Mouse (Mus musculus) right cerebral cortex, postnatal 4 days (tissue): ENCODE measurements at regions not wholly inside any gene's neighbourhood (a gene's known extent, or its start where the extent isn't known, plus 50 kb on each side); places are given as distances from the start of the nearest gene placed in this dataset.
"Not testable (repeated sequence)": the region's sequence is repeated elsewhere in the genome, so short reads cannot be mapped to it uniquely, and the experiment has no call there.

ENCODE experiments used
- DNase-seq: peaks from one replicate; pipeline ENCODE4 v3.0.0-alpha.2; 2022

DNA sequence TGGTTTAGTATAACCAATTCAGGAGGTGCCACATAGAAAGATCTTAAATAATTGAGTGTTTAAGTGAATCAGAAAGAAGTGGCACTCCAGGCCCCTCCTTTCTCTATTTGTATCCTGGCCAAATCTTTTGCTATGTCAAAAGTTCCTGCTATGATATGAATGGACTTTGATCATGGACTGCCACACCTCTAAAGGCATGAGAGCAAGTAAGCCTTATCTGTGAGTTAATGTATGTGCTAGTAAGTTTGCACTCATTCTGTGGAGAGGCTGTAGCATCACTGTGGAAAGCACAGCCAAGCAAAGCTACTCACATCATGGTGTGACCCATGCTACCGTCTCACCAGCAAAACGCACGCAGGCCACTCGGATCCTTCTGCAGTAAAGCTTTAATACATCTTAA, 140.2 kb downstream of the Jrkl start:
- no peak for DNase-seq

DNA sequence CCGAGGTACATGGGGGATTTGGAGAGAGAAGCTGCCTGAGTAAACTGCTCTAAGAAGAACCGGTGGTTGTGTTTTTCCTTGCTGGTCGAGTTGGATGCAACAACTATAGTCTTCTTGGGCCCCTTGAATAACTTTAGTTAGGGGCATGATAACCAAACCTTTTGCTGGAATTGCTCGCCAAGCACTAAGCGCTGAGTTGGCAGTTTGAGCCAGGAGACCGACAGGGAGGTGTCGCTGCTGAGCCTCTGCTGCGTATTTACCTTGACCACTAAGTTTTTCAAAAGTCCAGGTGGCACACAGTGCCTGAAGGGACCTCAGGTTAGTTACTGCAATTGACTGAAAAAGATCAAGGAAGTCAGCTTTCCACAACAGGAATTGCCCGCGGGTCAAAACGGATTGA, 162.0 kb downstream of the Jrkl start:
- DNase-seq: no peak

GRCm38 (mm10) chr9:13049079-13049478, 196.6 kb downstream of the Jrkl start:
- no peak for DNase-seq

GRCm38 (mm10) chr9:13019025-13019424, 226.6 kb downstream of the Jrkl start:
- no peak for DNase-seq

DNA sequence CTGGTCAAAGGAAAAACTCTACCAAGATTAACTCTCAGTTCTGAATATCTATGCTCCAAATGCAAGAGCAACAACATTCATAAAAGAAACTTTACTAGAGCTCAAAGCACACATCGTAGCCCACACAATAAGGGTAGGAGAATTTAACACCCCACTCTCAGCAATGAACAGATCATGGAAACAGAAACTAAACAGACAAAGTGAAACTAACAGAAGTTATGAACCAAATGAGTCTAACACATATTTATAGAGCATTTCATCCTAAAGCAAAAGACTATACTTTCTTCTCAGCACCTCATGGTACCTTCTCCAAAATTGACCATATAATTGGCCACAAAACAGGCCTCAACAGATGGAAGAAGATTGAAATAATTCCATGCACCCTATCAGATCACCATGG, 262.4 kb downstream of the Jrkl start:
- DNase-seq: not testable (repeated sequence)

GRCm38 (mm10) chr9:12973022-12973421, 272.6 kb downstream of the Jrkl start:
- no peak for DNase-seq

GRCm38 (mm10) chr9:12960337-12960736, 285.3 kb downstream of the Jrkl start:
- DNase-seq: peak; percentile 5

GRCm38 (mm10) chr9:12946088-12946487, 299.5 kb downstream of the Jrkl start:
- DNase-seq: no peak

GRCm38 (mm10) chr9:12945476-12945875, 300.2 kb downstream of the Jrkl start:
- DNase-seq: no peak

DNA sequence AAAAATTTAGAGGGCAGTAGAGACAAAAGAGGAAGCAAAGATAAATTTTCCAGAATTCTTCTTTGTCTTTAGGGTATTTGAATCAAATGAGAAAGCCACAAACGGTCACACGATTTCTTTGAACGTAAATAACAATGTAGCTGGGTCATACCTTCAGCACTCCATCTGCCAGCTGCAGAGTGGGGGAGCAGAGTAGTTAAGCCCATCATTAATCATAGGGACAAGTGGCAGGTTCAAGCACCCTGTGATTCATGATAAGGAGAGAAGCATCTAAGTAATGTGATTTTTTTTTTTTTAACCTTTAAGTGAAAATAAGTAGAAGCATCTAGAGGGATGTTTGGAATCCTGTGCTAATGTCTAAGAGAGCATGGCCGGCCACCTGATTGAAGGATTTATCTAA, 300.6 kb downstream of the Jrkl start:
- no peak for DNase-seq

- no peak for DNase-seq
Observed at GRCm38 (mm10) chr9:12935016-12935415, 310.6 kb downstream of the Jrkl start.

- DNase-seq: no peak
Observed at GRCm38 (mm10) chr9:12925549-12926186, 320.0 kb downstream of the Jrkl start.

- no peak for DNase-seq
Observed at GRCm38 (mm10) chr9:12900726-12901125, 344.9 kb downstream of the Jrkl start.

GRCm38 (mm10) chr9:12879753-12880490, 365.7 kb downstream of the Jrkl start:
- DNase-seq: no peak

GRCm38 (mm10) chr9:12876496-12876895, 369.1 kb downstream of the Jrkl start:
- DNase-seq: no peak

DNA sequence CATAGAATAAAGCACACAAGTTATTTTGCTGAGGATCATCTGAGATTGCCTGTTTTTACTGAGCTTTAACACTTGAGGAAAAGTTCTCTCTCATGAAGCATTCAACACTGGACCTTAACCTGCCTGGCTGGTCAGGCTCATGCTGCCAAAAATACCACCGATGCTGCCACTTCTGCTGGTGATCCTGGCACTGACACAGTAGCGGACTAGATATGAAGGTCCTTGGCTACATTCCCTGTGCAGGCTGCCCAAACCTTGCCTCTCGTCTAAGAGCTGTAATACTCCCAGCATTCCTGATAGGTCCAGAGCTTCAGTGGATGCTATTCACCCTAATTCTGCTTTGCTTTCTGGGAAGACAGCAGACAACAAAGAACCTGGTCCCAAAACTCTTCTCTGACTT, 374.7 kb downstream of the Jrkl start:
- no peak for DNase-seq
